Comparison of ENCODE assay signal across 9 mouse cellular contexts in genomic region chr2:142803760-142804448, GRCm38 (mm10).
"Had no signal": no experiment of that assay in that cellular context is flagged by ENCODE, and none has a peak within 500 bp of the region (broad histone marks: within the 10 kb centered on the region; RNA-seq: fewer than 3 reads in every experiment).

No protein-coding gene starts in this region.

- H3K27me3 ChIP-seq: limb, embryonic 15.5 days; midbrain, embryonic 13.5 days had no signal

- H3K27ac ChIP-seq: hindbrain, embryonic 14.5 days; kidney, postnatal 0 days; limb, embryonic 15.5 days; midbrain, embryonic 13.5 days had no signal

- H3K9me3 ChIP-seq: limb, embryonic 15.5 days; midbrain, embryonic 13.5 days had no signal

- H3K4me1 ChIP-seq: limb, embryonic 15.5 days; midbrain, embryonic 13.5 days had no signal

- H3K9ac ChIP-seq: hindbrain, embryonic 14.5 days; limb, embryonic 15.5 days; midbrain, embryonic 13.5 days had no signal

- ATAC-seq: midbrain, embryonic 13.5 days had no signal

- H3K4me2 ChIP-seq: hindbrain, embryonic 14.5 days; limb, embryonic 15.5 days; midbrain, embryonic 13.5 days had no signal

- DNase-seq: layer of hippocampus, adult 9-11 months; layer of hippocampus, postnatal 36 days; lung, adult 18-20 months; right cerebral cortex, postnatal 14 days; thymus, postnatal 4 days had no signal

- H3K4me3 ChIP-seq: limb, embryonic 15.5 days; midbrain, embryonic 13.5 days had no signal

- H3K36me3 ChIP-seq: limb, embryonic 15.5 days; midbrain, embryonic 13.5 days had no signal
